Mouse (Mus musculus): ENCODE data around the gene Cdk5.

Cdk5 gene

DNA sequence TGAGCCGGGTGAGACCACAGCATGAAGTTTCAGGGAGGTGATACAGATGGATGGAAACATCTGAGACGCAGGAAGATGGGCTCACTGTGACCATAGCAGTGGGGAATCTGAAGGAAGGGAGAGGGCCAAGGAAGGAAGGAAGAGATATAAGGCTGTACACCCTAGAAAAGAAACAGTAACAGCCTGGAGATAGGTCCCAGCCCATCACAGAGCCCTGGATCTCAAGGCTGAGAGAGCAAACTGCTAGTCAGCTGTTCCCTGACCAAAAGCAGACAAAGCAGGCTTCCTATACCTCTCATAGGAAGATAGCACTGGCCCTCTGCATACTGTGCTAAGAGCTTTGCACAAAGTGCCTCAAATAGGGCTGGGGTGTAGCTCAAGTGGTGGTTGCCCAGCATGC, 44.6 kb downstream of the Cdk5 start:
- no peak for DNase-seq (ENCODE audit: low read depth, low spot score)

DNA sequence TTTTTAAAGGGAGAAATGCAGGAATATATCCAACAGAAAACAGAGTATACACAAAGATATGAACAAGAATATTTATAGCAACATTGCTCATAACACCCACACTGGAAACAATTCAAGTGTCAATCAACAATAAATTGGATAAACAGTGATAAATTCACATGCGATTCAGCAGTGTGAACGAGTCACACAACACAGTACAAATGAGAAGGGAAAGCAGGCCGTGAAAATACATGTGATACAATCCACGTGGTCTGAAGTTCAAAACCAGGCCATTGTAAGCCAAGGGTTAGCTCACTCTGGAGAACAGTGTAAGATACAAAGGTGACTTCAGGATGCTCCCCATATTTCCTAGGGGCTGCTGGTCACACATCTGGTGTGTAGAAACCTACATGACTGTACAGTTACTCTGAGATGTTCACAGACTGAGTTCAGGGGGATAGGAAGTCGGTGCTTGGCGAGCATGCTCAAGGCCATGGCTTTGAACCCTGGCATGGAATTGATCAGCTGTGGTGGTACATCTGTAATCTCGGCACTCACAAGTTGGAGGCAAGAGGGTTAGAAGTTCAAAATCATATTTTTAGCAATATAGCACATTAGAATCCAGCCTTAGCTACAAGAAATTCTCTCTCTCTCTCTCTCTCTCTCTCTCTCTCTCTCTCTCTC, 48.5 kb downstream of the Cdk5 start:
- DNase-seq (ENCODE audit: low read depth, low spot score), result no peak

DNA sequence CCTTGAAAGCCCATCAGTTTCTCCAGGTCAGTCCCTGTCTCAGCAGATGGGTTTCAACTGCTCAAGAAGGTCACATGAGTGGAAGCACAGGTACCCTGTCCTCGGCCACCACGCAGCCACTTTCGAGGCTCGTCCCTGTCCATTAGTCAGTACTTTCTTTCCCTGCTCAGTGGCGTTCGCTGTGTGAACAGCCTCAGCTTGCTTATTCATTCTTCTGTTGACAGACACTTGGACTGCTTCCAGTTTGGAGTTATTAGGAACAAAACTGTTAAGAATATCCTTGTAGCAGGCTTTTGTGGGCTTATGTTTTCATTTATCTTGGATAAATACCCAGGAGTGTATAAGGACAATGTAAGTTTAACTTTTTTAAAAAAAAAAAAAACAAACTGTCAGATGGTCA, 49.1 kb downstream of the Cdk5 start:
- no peak for DNase-seq (ENCODE audit: low read depth, low spot score)

DNA sequence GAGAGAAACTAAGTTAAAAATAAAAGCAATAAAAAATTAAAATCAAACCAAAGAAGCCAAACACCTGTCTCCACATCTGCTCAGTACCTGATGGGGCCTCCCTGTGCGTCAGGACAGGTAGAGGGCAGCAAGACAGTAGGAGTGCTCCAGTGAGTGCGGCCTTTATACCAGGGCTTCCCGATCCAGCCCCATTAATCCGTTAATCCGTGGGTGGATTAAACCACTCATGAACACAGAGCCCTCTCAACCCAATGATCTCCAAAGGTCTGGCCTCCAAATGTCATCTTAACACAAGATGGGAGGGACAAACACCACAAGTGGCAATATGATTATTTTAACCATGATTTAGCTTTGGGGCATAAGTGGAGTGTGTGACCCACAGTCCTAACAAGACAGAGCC, 49.5 kb downstream of the Cdk5 start:
- no peak for DNase-seq (ENCODE audit: low read depth, low spot score)

DNA sequence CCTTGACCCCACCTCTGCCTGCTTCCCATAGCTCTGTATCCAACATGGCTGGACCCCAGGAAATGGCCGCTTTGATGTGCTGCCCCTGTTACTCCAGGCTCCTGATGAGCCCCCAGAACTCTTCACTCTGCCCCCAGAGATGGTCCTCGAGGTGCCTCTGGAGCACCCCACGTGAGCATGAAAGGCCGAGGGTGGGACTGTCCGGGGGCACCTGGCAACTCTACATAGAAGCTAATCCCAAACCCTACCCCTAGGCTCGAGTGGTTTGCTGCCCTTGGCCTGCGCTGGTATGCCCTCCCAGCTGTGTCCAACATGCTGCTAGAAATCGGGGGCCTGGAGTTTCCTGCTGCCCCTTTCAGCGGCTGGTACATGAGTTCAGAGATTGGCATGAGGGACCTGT, 53.6 kb downstream of the Cdk5 start:
- no peak for DNase-seq (ENCODE audit: low read depth, low spot score)
